Mouse (Mus musculus): ENCODE results near the gene Ugt1a10.

DNA sequence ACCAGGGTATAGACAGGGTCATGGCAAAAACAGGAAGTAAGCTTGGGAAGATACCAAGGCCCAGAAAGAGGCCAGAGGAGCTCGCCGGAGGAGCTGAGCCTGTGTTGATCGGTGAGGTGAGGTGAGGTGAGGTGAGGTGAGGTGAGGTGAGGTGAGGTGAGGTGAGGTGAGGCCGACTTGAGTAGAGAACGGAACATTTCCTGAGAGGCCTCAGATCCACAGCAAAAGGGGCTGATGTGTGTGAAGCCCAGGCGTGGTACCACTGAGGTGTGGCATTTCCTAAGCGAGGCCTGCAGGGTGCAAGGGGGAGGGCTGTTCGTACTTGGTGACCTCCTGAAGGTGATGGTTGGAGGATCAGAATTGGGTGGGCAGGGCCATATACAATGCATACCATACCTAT, 197.9 kb downstream of the Ugt1a10 start:
- TF ChIP-seq CTCF (IDR thresholded peaks at IDR 0.05; ENCODE audit: extremely low read depth, insufficient read depth, low read length) (no peak), POLR2A (IDR thresholded peaks at IDR 0.05; ENCODE audit: extremely low read depth, insufficient read depth, low read length) (no peak)
